Mouse (Mus musculus) G1E (cell line): ENCODE measurements around the gene Hapln4. TPM values are rescaled to one million over a fixed set of nuclear protein-coding genes. Genes with fewer than 3 reads are reported as not detected.

Source experiments
- ATAC-seq: 2 replicates; pipeline ENCODE4 v1.8.0; 2016; ENCODE audit warnings: mild to moderate bottlenecking; ENCODE audit not compliant: insufficient number of reproducible peaks, poor library complexity, low FRiP score, severe bottlenecking; ENCODE audit errors: extremely low read depth
- DNase-seq: peaks from one replicate; pipeline ENCODE4 v3.0.0; 2012; ENCODE audit warnings: low spot score
- H3K27me3 ChIP-seq: 2 replicates; pipeline ENCODE4 v1.6.1; 2012; ENCODE audit warnings: mild to moderate bottlenecking, low read length, inconsistent platforms; ENCODE audit not compliant: insufficient read depth
- H3K36me3 ChIP-seq: replicated peaks from 2 replicates; pipeline ENCODE3; 2012; ENCODE audit warnings: mild to moderate bottlenecking, inconsistent platforms
- H3K4me1 ChIP-seq: 2 replicates; pipeline ENCODE4 v1.6.1; 2012; ENCODE audit warnings: low read depth, low read length, inconsistent platforms, mixed read lengths; ENCODE audit not compliant: insufficient read depth
- H3K4me3 ChIP-seq: 2 replicates; pipeline ENCODE4 v1.5.1; 2012; ENCODE audit warnings: low read depth, mild to moderate bottlenecking, inconsistent platforms, low read length, moderate library complexity, mixed read lengths
- H3K9me3 ChIP-seq: replicated peaks from 2 replicates; pipeline ENCODE4 v1.6.1; 2012; ENCODE audit warnings: inconsistent platforms
- CTCF ChIP-seq: IDR thresholded peaks from 2 replicates; pipeline ENCODE4 v1.5.1; 2012; ENCODE audit warnings: low read depth, low read length, inconsistent platforms, mixed read lengths
- GATA1 ChIP-seq: IDR thresholded peaks from 2 replicates; pipeline ENCODE4 v1.6.1; 2012; ENCODE audit warnings: borderline replicate concordance, low read length, inconsistent platforms, mixed read lengths
- GATA2 ChIP-seq: IDR thresholded peaks from 2 replicates; pipeline ENCODE4 v1.6.1; 2012; ENCODE audit warnings: low read depth, low read length, inconsistent platforms, borderline replicate concordance
- POLR2AphosphoS5 ChIP-seq: IDR thresholded peaks from 2 replicates; pipeline ENCODE4 v1.6.1; 2012; ENCODE audit warnings: low read depth, low read length, inconsistent platforms; ENCODE audit not compliant: insufficient replicate concordance
- TAL1 ChIP-seq: conservative IDR thresholded peaks from 2 replicates; pipeline ENCODE4 v1.6.1; 2012; ENCODE audit warnings: low read depth, low read length, inconsistent platforms, mixed read lengths
- polyA plus RNA-seq: library from polyadenylated mRNA; stranded (reverse); fragments of >175 nt; gene quantifications from 2 replicates; pipeline ENCODE4 v1.2.3, GENCODE M21; 2012
- total RNA-seq, 2 experiments: library from RNA; stranded (forward) in 1 of 2; stranded (reverse) in 1 of 2; fragments of 200-1000 nt in 1 of 2; fragments of >200 nt in 1 of 2; fragmentation: Nextera tagmentation in 1 of 2; gene quantifications; 2 replicates each; pipeline ENCODE4 v1.2.3; 2014 to 2017

The Hapln4 gene
- total and polyA plus RNA-seq, 3 experiments = 0.05 TPM; not detected in 2

GRCm38 (mm10) chr8:70122863-70123262 lies 39.6 kb downstream of the Hapln4 start:
- no peak for DNase-seq
- H3K4me3 ChIP-seq = no peak overlapping the region
- no peaks in the 10 kb centered on the region for H3K9me3 ChIP-seq
- TF ChIP-seq CTCF (no peak), TAL1 (no peak), POLR2AphosphoS5 (no peak), GATA1 (no peak), GATA2 (no peak)
- no peaks in the 10 kb centered on the region for H3K36me3 ChIP-seq
- no peak for ATAC-seq
- peaks cover 2% of the 10 kb centered on the region; the same call in 1 of the 2 replicates for H3K4me1 ChIP-seq
- H3K27me3 ChIP-seq = peaks cover 37% of the 10 kb centered on the region

- Histone ChIP-seq H3K4me3 (no peak overlapping the region), H3K36me3 (no peaks in the 10 kb centered on the region), H3K9me3 (no peaks in the 10 kb centered on the region), H3K27me3 (peaks cover 30% of the 10 kb centered on the region), H3K4me1 (peaks cover 4% of the 10 kb centered on the region)
- TF ChIP-seq TAL1 (no peak), GATA1 (no peak), POLR2AphosphoS5 (no peak), CTCF (no peak), GATA2 (no peak)
- DNase-seq (no peak), ATAC-seq (no peak)
These were observed 41.7 kb downstream of the Hapln4 start for GRCm38 (mm10) chr8:70124992-70125391.

- ATAC-seq (no peak), DNase-seq (no peak)
- TF ChIP-seq GATA1 = no peak
- no peak for TF ChIP-seq CTCF
- TF ChIP-seq POLR2AphosphoS5 = no peak
- TF ChIP-seq TAL1 = no peak
- TF ChIP-seq GATA2 = no peak
- Histone ChIP-seq H3K27me3 (peaks cover 23% of the 10 kb centered on the region), H3K4me1 (peaks cover 27% of the 10 kb centered on the region), H3K36me3 (peaks cover 16% of the 10 kb centered on the region), H3K9me3 (no peaks in the 10 kb centered on the region), H3K4me3 (no peak overlapping the region)
These were observed 45.2 kb downstream of the Hapln4 start for GRCm38 (mm10) chr8:70128435-70128834.

GRCm38 (mm10) chr8:70129309-70129952 lies 46.2 kb downstream of the Hapln4 start:
- no peak for DNase-seq
- Histone ChIP-seq H3K9me3 (no peaks in the 10 kb centered on the region), H3K4me3 (no peak overlapping the region), H3K27me3 (peaks cover 18% of the 10 kb centered on the region), H3K36me3 (peaks cover 26% of the 10 kb centered on the region), H3K4me1 (peaks cover 28% of the 10 kb centered on the region)
- no peak for TF ChIP-seq GATA2
- no peak for TF ChIP-seq CTCF
- no peak for TF ChIP-seq POLR2AphosphoS5
- no peak for TF ChIP-seq TAL1
- no peak for TF ChIP-seq GATA1
- no peak for ATAC-seq

GRCm38 (mm10) chr8:70130066-70130465 lies 46.8 kb downstream of the Hapln4 start:
- peaks cover 31% of the 10 kb centered on the region for H3K4me1 ChIP-seq
- no peak for ATAC-seq
- H3K27me3 ChIP-seq = peaks cover 13% of the 10 kb centered on the region
- TF ChIP-seq POLR2AphosphoS5 (no peak), CTCF (no peak), GATA2 (no peak), GATA1 (no peak), TAL1 (no peak)
- no peaks in the 10 kb centered on the region for H3K9me3 ChIP-seq
- DNase-seq = no peak
- H3K36me3 ChIP-seq = peaks cover 33% of the 10 kb centered on the region
- no peak overlapping the region for H3K4me3 ChIP-seq

- Histone ChIP-seq H3K9me3 (no peaks in the 10 kb centered on the region), H3K4me3 (peak within 1 kb of the TSS; percentile 78), H3K4me1 (peaks cover 35% of the 10 kb centered on the region), H3K36me3 (peaks cover 45% of the 10 kb centered on the region), H3K27me3 (peaks cover 7% of the 10 kb centered on the region; the same call in 1 of the 2 replicates)
- ATAC-seq = peak; percentile 80
- no peak for TF ChIP-seq CTCF
- TF ChIP-seq GATA1 = no peak
- no peak for TF ChIP-seq POLR2AphosphoS5
- no peak for TF ChIP-seq TAL1
- TF ChIP-seq GATA2 = no peak
- peak; percentile 92 for DNase-seq
These were observed 48.1 kb downstream of the Hapln4 start, which contains the start of gene Nr2c2ap for GRCm38 (mm10) chr8:70131166-70131883. Gene Nr2c2ap, plus strand, starts transcription at chr8:70131333.
